26 mouse cellular contexts compared by ENCODE assay signal in the genomic region with DNA sequence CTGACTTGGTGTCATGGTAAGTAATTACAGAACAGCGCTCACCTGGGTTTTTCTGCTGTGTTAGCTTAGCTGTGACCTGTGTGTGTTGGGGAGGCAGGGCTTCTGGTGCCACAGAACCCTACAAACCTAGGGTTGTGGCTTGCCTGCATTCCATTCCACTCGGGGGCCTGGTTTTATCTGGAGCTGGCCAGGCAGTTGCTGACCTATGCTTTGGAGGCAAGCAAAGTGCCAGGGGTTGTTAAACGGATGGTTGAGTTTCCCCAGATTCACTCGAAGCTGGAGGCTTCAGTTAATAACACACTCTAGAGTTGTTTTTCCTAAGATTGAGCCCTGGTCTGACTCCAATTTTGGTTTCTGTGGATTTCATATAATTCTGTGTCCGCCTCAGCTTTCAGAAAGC. TPM values are rescaled to one million over a fixed set of nuclear protein-coding genes. Genes with fewer than 3 reads are reported as not detected.
DNase-seq lines count a peak whose midpoint lies in the region; ATAC-seq lines count a peak whose summit lies in the region.
"Had no signal": no experiment of that assay in that cellular context is flagged by ENCODE, and none has a peak within 500 bp of the region (broad histone marks: within the 10 kb centered on the region; RNA-seq: fewer than 3 reads in every experiment).

No protein-coding gene starts in this region.

- no peak for ATAC-seq in limb, embryonic 13.5 days (ENCODE audit: low FRiP score, low read depth)
- no peak for ATAC-seq in monocyte, adult 5-6 weeks (replicated peaks; ENCODE audit: insufficient number of reproducible peaks, low FRiP score, low TSS enrichment, poor library complexity, severe bottlenecking)
- ATAC-seq: forebrain, embryonic 16.5 days; intestine, embryonic 15.5 days had no signal

- DNase-seq in limb, embryonic 10.5 days (ENCODE audit: low spot score): no peak
- peak; percentile 90 to 95 for DNase-seq in kidney, adult 8-10 months
- peak; percentile 90 for DNase-seq in kidney, postnatal 14 days
- peak; percentile 55 for DNase-seq in retina, postnatal 1 day
- no peak for DNase-seq in cerebellum, adult 11 months
- no peak for DNase-seq in left cerebral cortex, postnatal 25 days (ENCODE audit: low spot score in 2 of 2)
- DNase-seq: adrenal gland, postnatal 25 days; cerebellum, adult 2 months; cerebellum, postnatal 36 days; heart, postnatal 10 days; layer of hippocampus, adult 9-11 months; thymus, postnatal 14 days had no signal

- no peaks in the 10 kb centered on the region for H3K9me3 ChIP-seq in limb, embryonic 13.5 days
- no peaks in the 10 kb centered on the region for H3K9me3 ChIP-seq in limb, embryonic 10.5 days (replicated peaks)
- H3K9me3 ChIP-seq: G1E; intestine, embryonic 15.5 days; limb, embryonic 12.5 days; liver, embryonic 15.5 days; midbrain, embryonic 10.5 days had no signal

- H3K27ac ChIP-seq in limb, embryonic 13.5 days: peak overlapping the region; percentile 33; the same call in 1 of the 2 replicates
- no peak overlapping the region for H3K27ac ChIP-seq in limb, embryonic 10.5 days
- H3K27ac ChIP-seq: hindbrain, embryonic 14.5 days; intestine, embryonic 15.5 days; limb, embryonic 12.5 days; liver, embryonic 15.5 days; macrophage; midbrain, embryonic 10.5 days had no signal

- intact Hi-C loops in left cerebral cortex, postnatal 25 days (cut with DNase I): no loop called here

- no peaks in the 10 kb centered on the region for H3K27me3 ChIP-seq in limb, embryonic 13.5 days
- H3K27me3 ChIP-seq in limb, embryonic 10.5 days (ENCODE audit: low read depth, poor library complexity, severe bottlenecking): no peaks in the 10 kb centered on the region
- H3K27me3 ChIP-seq: intestine, embryonic 15.5 days; limb, embryonic 12.5 days; liver, embryonic 15.5 days had no signal

- no peak overlapping the region for H3K9ac ChIP-seq in limb, embryonic 13.5 days
- H3K9ac ChIP-seq: hindbrain, embryonic 14.5 days; intestine, embryonic 15.5 days; limb, embryonic 12.5 days; liver, embryonic 15.5 days had no signal

- H3K4me3 ChIP-seq in limb, embryonic 13.5 days: no peak overlapping the region
- H3K4me3 ChIP-seq in limb, embryonic 10.5 days: no peak overlapping the region
- H3K4me3 ChIP-seq: intestine, embryonic 15.5 days; limb, embryonic 12.5 days; liver, embryonic 15.5 days; midbrain, embryonic 10.5 days had no signal

- WGBS in limb, embryonic 13.5 days: 56% methylated on average over 5 of the region's 5 CpGs
- WGBS in limb, embryonic 10.5 days: 68% methylated on average over 5 of the region's 5 CpGs

- peaks cover 7% of the 10 kb centered on the region; the same call in 1 of the 2 replicates for H3K36me3 ChIP-seq in limb, embryonic 13.5 days
- H3K36me3 ChIP-seq in limb, embryonic 10.5 days: no peaks in the 10 kb centered on the region
- H3K36me3 ChIP-seq: intestine, embryonic 15.5 days; limb, embryonic 12.5 days; liver, embryonic 15.5 days; midbrain, embryonic 10.5 days had no signal

- H3K4me1 ChIP-seq in limb, embryonic 13.5 days: peaks cover 13% of the 10 kb centered on the region; the same call in 1 of the 2 replicates
- peaks cover 10% of the 10 kb centered on the region for H3K4me1 ChIP-seq in limb, embryonic 10.5 days

- no peak overlapping the region for H3K4me2 ChIP-seq in limb, embryonic 13.5 days (replicated peaks)
- H3K4me2 ChIP-seq: heart, embryonic 11.5 days; hindbrain, embryonic 14.5 days; intestine, embryonic 15.5 days; limb, embryonic 12.5 days; liver, embryonic 15.5 days had no signal

RNA-seq across cellular contexts. Expression of a gene that starts 42.9 kb away (rescaled TPM):
- 15.4 and 17.2 TPM in 2 replicates for polyA plus RNA-seq in limb, embryonic 13.5 days (2015; fragmentation: Nextera tagmentation; extraction: Ambion mirVana)
- 9.9 and 12.5 TPM in 2 replicates for polyA plus RNA-seq in limb, embryonic 10.5 days (2016; fragmentation: Nextera tagmentation; extraction: Ambion mirVana)
- total RNA-seq in monocyte, adult 5-6 weeks (2017): 24.1 to 27.7 TPM (median 25.3 TPM) in 3 replicates
- 10 to 100 TPM; 19.4 to 24.4 TPM for total RNA-seq in left cerebral cortex, postnatal 25 days (2021)

RNA-seq across cellular contexts. Expression of a gene that starts 52.0 kb away (rescaled TPM):
- not detected in 2 replicates for polyA plus RNA-seq in limb, embryonic 13.5 days (2015; fragmentation: Nextera tagmentation; extraction: Ambion mirVana)
- not detected in 2 replicates for polyA plus RNA-seq in limb, embryonic 10.5 days (2016; fragmentation: Nextera tagmentation; extraction: Ambion mirVana)
- 1.3 to 11.9 TPM (median 3.0 TPM) in 3 replicates for total RNA-seq in monocyte, adult 5-6 weeks (2017)
- not detected for total RNA-seq in left cerebral cortex, postnatal 25 days (2021)
- total RNA-seq: adrenal gland, postnatal 25 days; G1E; heart, postnatal 10 days; midbrain, postnatal 0 days had no signal
- polyA plus RNA-seq: forebrain, embryonic 16.5 days; G1E; heart, embryonic 11.5 days; hindbrain, embryonic 14.5 days; intestine, embryonic 15.5 days; limb, embryonic 12.5 days; liver, embryonic 15.5 days; lung, embryonic 16.5 days; macrophage; neural tube, embryonic 11.5 days had no signal

Comparison
In these comparisons a context has a peak if more than half of its experiments do, and no peak if none do; other contexts are left out.
1. DNase-seq: peak in kidney, adult 8-10 months (2 of 2), kidney, postnatal 14 days (single experiment) and retina, postnatal 1 day (single experiment); none in limb, embryonic 10.5 days (single experiment), cerebellum, adult 11 months (single experiment) and left cerebral cortex, postnatal 25 days (0 of 2).